In genomic region chr11:5789071-5789753, GRCm38 (mm10) we compare ENCODE assay signal across 8 mouse cellular contexts. TPM values are rescaled to one million over a fixed set of nuclear protein-coding genes. Genes with fewer than 3 reads are reported as not detected.
DNase-seq lines count a peak whose midpoint lies in the region; ATAC-seq and TF ChIP-seq lines count a peak whose summit lies in the region.

No protein-coding gene starts in this region.

- no peaks in the 10 kb centered on the region for H3K27me3 ChIP-seq in heart, embryonic 14.5 days (ENCODE audit: control insufficient read depth, insufficient read depth, low read length)
- no peaks in the 10 kb centered on the region for H3K27me3 ChIP-seq in CH12.LX (replicated peaks)
- H3K27me3 ChIP-seq in forebrain, embryonic 10.5 days (ENCODE audit: poor library complexity, severe bottlenecking) = no peaks in the 10 kb centered on the region
- H3K27me3 ChIP-seq in liver, embryonic 11.5 days (replicated peaks; ENCODE audit: control insufficient read depth, insufficient read depth, low read length) = no peaks in the 10 kb centered on the region

- H3K4me2 ChIP-seq in heart, embryonic 14.5 days (ENCODE audit: low read length) = peak overlapping the region; percentile 95
- H3K4me2 ChIP-seq in CH12.LX (ENCODE audit: insufficient read depth, low read depth, poor library complexity, severe bottlenecking) = peak overlapping the region; percentile 87
- H3K4me2 ChIP-seq in liver, embryonic 11.5 days = peak overlapping the region; percentile 94

- no peak for DNase-seq in heart, adult 9 months (ENCODE audit: low spot score in 2 of 2)
- peak; percentile 77 for DNase-seq in CH12.LX (ENCODE audit: extremely low read depth)
- no peak for DNase-seq in forebrain, embryonic 10.5 days (ENCODE audit: extremely low spot score, low spot score)
- no peak for DNase-seq in liver, embryonic 11.5 days (ENCODE audit: low spot score)
- DNase-seq in adrenal gland, adult 8-10 months = no peak
- no peak for DNase-seq in cerebellum, postnatal 25 days

- H3K27ac ChIP-seq in heart, embryonic 14.5 days (replicated peaks in 1 of 2; ENCODE audit: control insufficient read depth in 1 of 2, insufficient read depth in 1 of 2, low read depth in 2 of 2, low read length in 2 of 2) = peak overlapping the region; percentile 88 to 90; a peak in 3 of 4 replicates
- H3K27ac ChIP-seq in CH12.LX (ENCODE audit: insufficient read depth, low read depth) = peak overlapping the region; percentile 75
- H3K27ac ChIP-seq in forebrain, embryonic 10.5 days = peak overlapping the region; percentile 93
- peak overlapping the region; percentile 93 for H3K27ac ChIP-seq in liver, embryonic 11.5 days (ENCODE audit: low read depth, low read length)

- H3K79me2 ChIP-seq in CH12.LX (replicated peaks; ENCODE audit: control insufficient read depth, extremely low read depth, insufficient read depth, poor library complexity, severe bottlenecking) = peaks cover 22% of the 10 kb centered on the region

- TF ChIP-seq EP300 in CH12.LX (IDR thresholded peaks at IDR 0.05; ENCODE audit: low read length) = peak; percentile 36; the same call in 1 of the 2 replicates

- H3K9me3 ChIP-seq in heart, embryonic 14.5 days (ENCODE audit: control insufficient read depth, low read length) = no peaks in the 10 kb centered on the region
- H3K9me3 ChIP-seq in CH12.LX (replicated peaks; ENCODE audit: low read length) = no peaks in the 10 kb centered on the region
- no peaks in the 10 kb centered on the region for H3K9me3 ChIP-seq in forebrain, embryonic 10.5 days
- no peaks in the 10 kb centered on the region for H3K9me3 ChIP-seq in liver, embryonic 11.5 days (ENCODE audit: control insufficient read depth, low read length)

- no peak for ATAC-seq in heart, embryonic 14.5 days (ENCODE audit: insufficient number of reproducible peaks, insufficient read depth, low FRiP score, low read depth)
- peak; percentile 42 for ATAC-seq in liver, embryonic 11.5 days (replicated peaks; ENCODE audit: low FRiP score)
- ATAC-seq in neutrophil, adult 5-6 weeks (ENCODE audit: extremely low read depth, insufficient number of reproducible peaks, low FRiP score, poor library complexity, severe bottlenecking) = peak; percentile 23

- in situ Hi-C loops in CH12.LX (cut with MboI; ENCODE audit: low pct_ligation_motif_present, low pct_unique_long_range_greater_than_20kb, low sequenced_read_pairs) = loop anchor here (10.0 kb wide), 1 partner anchor 304 kb away; no protein-coding TSS in a partner anchor

- peak overlapping the region; percentile 93 for H3K9ac ChIP-seq in heart, embryonic 14.5 days (ENCODE audit: low read length)
- H3K9ac ChIP-seq in CH12.LX (ENCODE audit: insufficient read depth, low read depth) = peak overlapping the region; percentile 88
- peak overlapping the region; percentile 91 for H3K9ac ChIP-seq in liver, embryonic 11.5 days (ENCODE audit: low read depth, low read length)

- peak overlapping the region; percentile 76 to 88 for H3K4me3 ChIP-seq in heart, embryonic 14.5 days (ENCODE audit: control insufficient read depth in 1 of 2, insufficient read depth in 1 of 2, low read depth in 1 of 2, low read length in 2 of 2)
- H3K4me3 ChIP-seq in CH12.LX (replicated peaks in 1 of 3; ENCODE audit: low read depth in 2 of 3, low read length in 2 of 3, poor library complexity in 1 of 3) = peak overlapping the region; percentile 72 to 99 (median 75)
- peak overlapping the region; percentile 91 for H3K4me3 ChIP-seq in forebrain, embryonic 10.5 days
- peak overlapping the region; percentile 83 for H3K4me3 ChIP-seq in liver, embryonic 11.5 days (ENCODE audit: low read depth, low read length)

- WGBS in heart, embryonic 14.5 days = 53% methylated on average over 6 of the region's 6 CpGs
- WGBS in forebrain, embryonic 10.5 days = 82% methylated on average over 6 of the region's 6 CpGs
- WGBS in liver, embryonic 11.5 days = 50% methylated on average over 6 of the region's 6 CpGs

- peaks cover 34% of the 10 kb centered on the region for H3K36me3 ChIP-seq in heart, embryonic 14.5 days (ENCODE audit: control insufficient read depth, insufficient read depth, low read length)
- peaks cover 24 to 40% of the 10 kb centered on the region in 2 experiments for H3K36me3 ChIP-seq in CH12.LX (replicated peaks in 1 of 2; ENCODE audit: control insufficient read depth in 1 of 2, insufficient read depth in 1 of 2, low read length in 1 of 2)
- peaks cover 44% of the 10 kb centered on the region for H3K36me3 ChIP-seq in forebrain, embryonic 10.5 days (replicated peaks)
- H3K36me3 ChIP-seq in liver, embryonic 11.5 days (ENCODE audit: control insufficient read depth, insufficient read depth, low read length) = peaks cover 16% of the 10 kb centered on the region

- dilution Hi-C loops in CH12.LX (cut with MboI; ENCODE audit: extremely low pct_ligation_motif_present, extremely low pct_unique_long_range_greater_than_20kb, low sequenced_read_pairs) = no loop called here

- TF ChIP-seq CTCF in CH12.LX (conservative IDR thresholded peaks at IDR 0.05 in 1 of 2, IDR thresholded peaks at IDR 0.05 in 1 of 2; ENCODE audit: low read depth in 2 of 2, low read length in 2 of 2) = peak; percentile 43 to 76

- H3K4me1 ChIP-seq in heart, embryonic 14.5 days (ENCODE audit: control insufficient read depth in 2 of 2, insufficient read depth in 2 of 2, low read length in 2 of 2) = peaks cover 9 to 22% of the 10 kb centered on the region in 2 experiments; a peak in 3 of 4 replicates
- H3K4me1 ChIP-seq in CH12.LX (ENCODE audit: control insufficient read depth in 1 of 2, insufficient read depth in 2 of 2) = peaks cover 12 to 41% of the 10 kb centered on the region in 2 experiments
- H3K4me1 ChIP-seq in forebrain, embryonic 10.5 days = peaks cover 30% of the 10 kb centered on the region
- peaks cover 22% of the 10 kb centered on the region for H3K4me1 ChIP-seq in liver, embryonic 11.5 days (replicated peaks; ENCODE audit: control insufficient read depth, insufficient read depth, low read length)

- TF ChIP-seq RAD21 in CH12.LX (IDR thresholded peaks at IDR 0.05; ENCODE audit: low read depth, low read length) = no peak; the same call in 1 of the 2 replicates

- no peak for TF ChIP-seq POLR2A in CH12.LX (IDR thresholded peaks at IDR 0.05; ENCODE audit: low read depth, low read length)

TF ChIP-seq in CH12.LX, 34 proteins besides CTCF, POLR2A, EP300 and RAD21 (continues in another document):
- TF ChIP-seq NRF1 (IDR thresholded peaks at IDR 0.05; ENCODE audit: low read depth, low read length) (no peak), TBP (conservative IDR thresholded peaks at IDR 0.05; ENCODE audit: low read depth, low read length) (0 out of 2 replicates have a peak, but pooled peaks have one; percentile 38), ZKSCAN1 (IDR thresholded peaks at IDR 0.05; ENCODE audit: borderline replicate concordance, low read depth, low read length) (no peak), PAX5 (IDR thresholded peaks at IDR 0.05; ENCODE audit: low read length) (no peak), JUN (IDR thresholded peaks at IDR 0.05; ENCODE audit: insufficient read depth, low read depth, low read length) (no peak), KAT2A (IDR thresholded peaks at IDR 0.05; ENCODE audit: insufficient replicate concordance, low read length) (no peak), RCOR1 (conservative IDR thresholded peaks at IDR 0.05; ENCODE audit: low read depth, low read length) (no peak), BHLHE40 (IDR thresholded peaks at IDR 0.05; ENCODE audit: low read depth, low read length) (no peak), E2F4 (IDR thresholded peaks at IDR 0.05; ENCODE audit: insufficient replicate concordance, low read depth, low read length) (no peak), ETS1 (conservative IDR thresholded peaks at IDR 0.05; ENCODE audit: low read depth, low read length) (no peak; the same call in 1 of the 2 replicates)

RNA-seq across cellular contexts. Expression of gene Dbnl, which starts 0.9 kb away (rescaled TPM):
- polyA plus RNA-seq in heart, embryonic 14.5 days (2014; fragmentation: Nextera tagmentation; extraction: Ambion mirVana) = 65.6 and 71.2 TPM in 2 replicates
- total RNA-seq in CH12.LX (2012; rRNA removed) (76.2 and 77.3 TPM in 2 replicates), CH12.LX (2014; rRNA removed) (67.5 and 70.3 TPM in 2 replicates)
- polyA plus RNA-seq in CH12.LX (2012; ENCODE audit: insufficient read length, low read depth) = 124 and 133 TPM in 2 replicates
- polyA plus RNA-seq in forebrain, embryonic 10.5 days (2016; fragmentation: Nextera tagmentation; extraction: Ambion mirVana) = 140 and 141 TPM in 2 replicates
- polyA plus RNA-seq in liver, embryonic 11.5 days (2014; fragmentation: Nextera tagmentation; extraction: Ambion mirVana) = 104 and 110 TPM in 2 replicates
- 166 and 167 TPM in 2 replicates for total RNA-seq in neutrophil, adult 5-6 weeks (2017)
- 10 to 100 TPM; 70.7 to 98.8 (median 74.0) TPM for total RNA-seq in adrenal gland, adult 8-10 months (2022)

RNA-seq across cellular contexts. Expression of gene Pgam2, which starts 14.3 kb away (rescaled TPM):
- polyA plus RNA-seq in heart, embryonic 14.5 days (2014; fragmentation: Nextera tagmentation; extraction: Ambion mirVana) = 1,077 and 1,126 TPM in 2 replicates
- 0.46 and 0.64 TPM in 2 replicates for total RNA-seq in CH12.LX (2012; rRNA removed)
- total RNA-seq in CH12.LX (2014; rRNA removed) = not detected in 2 replicates
- 2.5 and 3.6 TPM in 2 replicates for polyA plus RNA-seq in CH12.LX (2012; ENCODE audit: insufficient read length, low read depth)
- polyA plus RNA-seq in forebrain, embryonic 10.5 days (2016; fragmentation: Nextera tagmentation; extraction: Ambion mirVana) = 2.8 and 2.9 TPM in 2 replicates
- polyA plus RNA-seq in liver, embryonic 11.5 days (2014; fragmentation: Nextera tagmentation; extraction: Ambion mirVana) = 6.0 and 12.1 TPM in 2 replicates
- 1.3 TPM in 1 of 2 replicates, not detected in the other for total RNA-seq in neutrophil, adult 5-6 weeks (2017)
- total RNA-seq in adrenal gland, adult 8-10 months (2022) = not detected

RNA-seq across cellular contexts. Expression of gene Urgcp, which starts 27.0 kb away (rescaled TPM):
- 19.9 and 22.1 TPM in 2 replicates for polyA plus RNA-seq in heart, embryonic 14.5 days (2014; fragmentation: Nextera tagmentation; extraction: Ambion mirVana)
- total RNA-seq in CH12.LX (2012; rRNA removed) = 13.1 and 13.3 TPM in 2 replicates
- total RNA-seq in CH12.LX (2014; rRNA removed) = 11.7 and 12.2 TPM in 2 replicates
- 11.7 and 13.1 TPM in 2 replicates for polyA plus RNA-seq in CH12.LX (2012; ENCODE audit: insufficient read length, low read depth)
- polyA plus RNA-seq in forebrain, embryonic 10.5 days (2016; fragmentation: Nextera tagmentation; extraction: Ambion mirVana) = 19.3 and 20.3 TPM in 2 replicates
- 17.0 and 17.1 TPM in 2 replicates for polyA plus RNA-seq in liver, embryonic 11.5 days (2014; fragmentation: Nextera tagmentation; extraction: Ambion mirVana)
- total RNA-seq in neutrophil, adult 5-6 weeks (2017) = 6.8 and 7.2 TPM in 2 replicates
- 10 to 100 TPM; 63.6 to 83.8 (median 65.6) TPM for total RNA-seq in adrenal gland, adult 8-10 months (2022)

RNA-seq across cellular contexts. Expression of gene Polm, which starts 48.6 kb away (rescaled TPM):
- 5.6 and 7.0 TPM in 2 replicates for polyA plus RNA-seq in heart, embryonic 14.5 days (2014; fragmentation: Nextera tagmentation; extraction: Ambion mirVana)
- 7.7 and 9.7 TPM in 2 replicates for total RNA-seq in CH12.LX (2012; rRNA removed)
- 1.00 and 1.9 TPM in 2 replicates for total RNA-seq in CH12.LX (2014; rRNA removed)
- 4.1 TPM in 2 replicates for polyA plus RNA-seq in CH12.LX (2012; ENCODE audit: insufficient read length, low read depth)
- polyA plus RNA-seq in forebrain, embryonic 10.5 days (2016; fragmentation: Nextera tagmentation; extraction: Ambion mirVana) = 10.1 and 10.6 TPM in 2 replicates
- polyA plus RNA-seq in liver, embryonic 11.5 days (2014; fragmentation: Nextera tagmentation; extraction: Ambion mirVana) = 6.0 and 6.2 TPM in 2 replicates
- 23.3 and 26.3 TPM in 2 replicates for total RNA-seq in neutrophil, adult 5-6 weeks (2017)
- total RNA-seq in adrenal gland, adult 8-10 months (2022) = 10 to 100 TPM in 2 of 4 experiments, 1 to 10 TPM in 2; 8.0 to 14.7 (median 11.5) TPM

Comparison
In these comparisons a context has a peak if more than half of its experiments do, and no peak if none do; other contexts are left out.
1. RNA of gene Pgam2, which starts 14.3 kb away (polyA plus RNA-seq): 1,077 to 1,126 TPM in heart, embryonic 14.5 days; 6.0 to 12.1 TPM in liver, embryonic 11.5 days, 2.8 to 2.9 TPM in forebrain, embryonic 10.5 days and 2.5 to 3.6 TPM in CH12.LX; every median in the first group is over 10 times any median in the second.
2. Peak in every context shown above with its lines, with median percentiles within 50 percentile points of each other: H3K27ac ChIP-seq, H3K4me2 ChIP-seq, H3K4me3 ChIP-seq and H3K9ac ChIP-seq.